Mouse (Mus musculus): ENCODE data around the gene Hspb2. TPM values are rescaled to one million over a fixed set of nuclear protein-coding genes. Genes with fewer than 3 reads are reported as not detected.
A peak's percentile ranks its signal among the peaks of the same experiment; 100 is the strongest.

Hspb2 gene
- polyA plus RNA-seq, 1 experiment from 2014 or later = 1.1 TPM

- Histone ChIP-seq H3K4me3 (ENCODE audit: low read length) (peak within 1 kb of the TSS; percentile 95), H3K36me3 (ENCODE audit: control insufficient read depth, insufficient read depth, low read length) (peaks cover 4% of the 10 kb centered on the region; the same call in 1 of the 2 replicates), H3K4me2 (ENCODE audit: low read length) (peak within 1 kb of the TSS; percentile 86), H3K27me3 (replicated peaks; ENCODE audit: control insufficient read depth, insufficient read depth, low read length) (no peaks in the 10 kb centered on the region), H3K9me3 (ENCODE audit: control insufficient read depth, low read length) (no peaks in the 10 kb centered on the region), H3K9ac (ENCODE audit: low read depth, low read length) (peak within 1 kb of the TSS; percentile 97), H3K27ac (ENCODE audit: low read depth, low read length) (peak within 1 kb of the TSS; percentile 95), H3K4me1 (ENCODE audit: control insufficient read depth, insufficient read depth, low read depth, low read length) (peaks cover 15% of the 10 kb centered on the region)
- 1% methylated on average over 50 of the region's 51 CpGs for WGBS
- peak; percentile 88 for ATAC-seq
These were observed 22.9 kb upstream of the Hspb2 start, which contains the start of the genes Alg9 and 1110032A03Rik for GRCm38 (mm10) chr9:50774991-50775612. Alg9 (plus strand) TSS chr9:50775019. 1110032A03Rik (minus strand) TSS chr9:50775520.

GRCm38 (mm10) chr9:50774026-50774462 lies 21.9 kb upstream of the Hspb2 start:
- no peaks in the 10 kb centered on the region for H3K27me3 ChIP-seq (replicated peaks; ENCODE audit: control insufficient read depth, insufficient read depth, low read length)
- 77% methylated on average over 4 of the region's 4 CpGs for WGBS
- no peaks in the 10 kb centered on the region for H3K9me3 ChIP-seq (ENCODE audit: control insufficient read depth, low read length)
- H3K27ac ChIP-seq (ENCODE audit: low read depth, low read length) = no peak overlapping the region; the same call in 1 of the 2 replicates
- ATAC-seq = no peak
- no peaks in the 10 kb centered on the region for H3K36me3 ChIP-seq (ENCODE audit: control insufficient read depth, insufficient read depth, low read length)
- peak overlapping the region; percentile 95 for H3K4me3 ChIP-seq (ENCODE audit: low read length)
- H3K9ac ChIP-seq (ENCODE audit: low read depth, low read length) = peak overlapping the region; percentile 53
- peaks cover 16% of the 10 kb centered on the region for H3K4me1 ChIP-seq (ENCODE audit: control insufficient read depth, insufficient read depth, low read depth, low read length)
- H3K4me2 ChIP-seq (ENCODE audit: low read length) = peak overlapping the region; percentile 86

- Histone ChIP-seq H3K9ac (ENCODE audit: low read depth, low read length) (no peak overlapping the region), H3K9me3 (ENCODE audit: control insufficient read depth, low read length) (no peaks in the 10 kb centered on the region), H3K27me3 (replicated peaks; ENCODE audit: control insufficient read depth, insufficient read depth, low read length) (no peaks in the 10 kb centered on the region), H3K27ac (ENCODE audit: low read depth, low read length) (no peak overlapping the region), H3K36me3 (ENCODE audit: control insufficient read depth, insufficient read depth, low read length) (no peaks in the 10 kb centered on the region), H3K4me3 (ENCODE audit: low read length) (no peak overlapping the region), H3K4me1 (ENCODE audit: control insufficient read depth, insufficient read depth, low read depth, low read length) (peaks cover 15% of the 10 kb centered on the region), H3K4me2 (ENCODE audit: low read length) (no peak overlapping the region)
- WGBS = 69% methylated on average over 2 of the region's 2 CpGs
- ATAC-seq = no peak
These were observed 17.9 kb upstream of the Hspb2 start for GRCm38 (mm10) chr9:50770011-50770410.

- Histone ChIP-seq H3K27ac (ENCODE audit: low read depth, low read length) (peak within 1 kb of the TSS; percentile 89), H3K9ac (ENCODE audit: low read depth, low read length) (peak within 1 kb of the TSS; percentile 75), H3K4me2 (ENCODE audit: low read length) (peak within 1 kb of the TSS; percentile 88), H3K27me3 (replicated peaks; ENCODE audit: control insufficient read depth, insufficient read depth, low read length) (no peaks in the 10 kb centered on the region), H3K4me3 (ENCODE audit: low read length) (peak within 1 kb of the TSS; percentile 72), H3K36me3 (ENCODE audit: control insufficient read depth, insufficient read depth, low read length) (no peaks in the 10 kb centered on the region), H3K9me3 (ENCODE audit: control insufficient read depth, low read length) (no peaks in the 10 kb centered on the region), H3K4me1 (ENCODE audit: control insufficient read depth, insufficient read depth, low read depth, low read length) (peaks cover 7% of the 10 kb centered on the region)
- peak; percentile 96 for ATAC-seq
- 4% methylated on average over 58 of the region's 59 CpGs for WGBS
These were observed 16.2 kb upstream of the Hspb2 start, which contains the start of gene Fdxacb1 for GRCm38 (mm10) chr9:50768107-50769002. Fdxacb1 (plus strand) TSS chr9:50768236.

- WGBS = 6% methylated on average over 17 of the region's 17 CpGs
- Histone ChIP-seq H3K4me2 (ENCODE audit: low read length) (peak overlapping the region; percentile 88), H3K9me3 (ENCODE audit: control insufficient read depth, low read length) (no peaks in the 10 kb centered on the region), H3K27ac (ENCODE audit: low read depth, low read length) (peak overlapping the region; percentile 89), H3K4me3 (ENCODE audit: low read length) (peak overlapping the region; percentile 72), H3K4me1 (ENCODE audit: control insufficient read depth, insufficient read depth, low read depth, low read length) (peaks cover 7% of the 10 kb centered on the region), H3K36me3 (ENCODE audit: control insufficient read depth, insufficient read depth, low read length) (no peaks in the 10 kb centered on the region), H3K9ac (ENCODE audit: low read depth, low read length) (peak overlapping the region; percentile 75), H3K27me3 (replicated peaks; ENCODE audit: control insufficient read depth, insufficient read depth, low read length) (no peaks in the 10 kb centered on the region)
- peak; percentile 63 for ATAC-seq
These were observed 15.5 kb upstream of the Hspb2 start for GRCm38 (mm10) chr9:50767531-50768106.

- Histone ChIP-seq H3K27ac (ENCODE audit: low read depth, low read length) (no peak overlapping the region), H3K9me3 (ENCODE audit: control insufficient read depth, low read length) (no peaks in the 10 kb centered on the region), H3K9ac (ENCODE audit: low read depth, low read length) (no peak overlapping the region), H3K4me1 (ENCODE audit: control insufficient read depth, insufficient read depth, low read depth, low read length) (peaks cover 4% of the 10 kb centered on the region), H3K4me3 (ENCODE audit: low read length) (no peak overlapping the region), H3K36me3 (ENCODE audit: control insufficient read depth, insufficient read depth, low read length) (no peaks in the 10 kb centered on the region), H3K27me3 (replicated peaks; ENCODE audit: control insufficient read depth, insufficient read depth, low read length) (no peaks in the 10 kb centered on the region), H3K4me2 (ENCODE audit: low read length) (no peak overlapping the region)
- WGBS = 57% methylated on average over 1 of the region's 1 CpGs
- no peak for ATAC-seq
These were observed 11.2 kb upstream of the Hspb2 start for GRCm38 (mm10) chr9:50763331-50763730.

- H3K36me3 ChIP-seq (ENCODE audit: control insufficient read depth, insufficient read depth, low read length) = no peaks in the 10 kb centered on the region
- H3K4me3 ChIP-seq (ENCODE audit: low read length) = no peak overlapping the region
- H3K4me2 ChIP-seq (ENCODE audit: low read length) = no peak overlapping the region
- H3K4me1 ChIP-seq (ENCODE audit: control insufficient read depth, insufficient read depth, low read depth, low read length) = no peaks in the 10 kb centered on the region; the same call in 1 of the 2 replicates
- 64% methylated on average over 6 of the region's 6 CpGs for WGBS
- no peaks in the 10 kb centered on the region for H3K9me3 ChIP-seq (ENCODE audit: control insufficient read depth, low read length)
- no peak for ATAC-seq
- no peak overlapping the region for H3K27ac ChIP-seq (ENCODE audit: low read depth, low read length)
- H3K27me3 ChIP-seq (replicated peaks; ENCODE audit: control insufficient read depth, insufficient read depth, low read length) = no peaks in the 10 kb centered on the region
- H3K9ac ChIP-seq (ENCODE audit: low read depth, low read length) = no peak overlapping the region
These were observed 9.5 kb upstream of the Hspb2 start for GRCm38 (mm10) chr9:50761520-50762243.

- H3K27me3 ChIP-seq (replicated peaks; ENCODE audit: control insufficient read depth, insufficient read depth, low read length) = no peaks in the 10 kb centered on the region
- H3K4me2 ChIP-seq (ENCODE audit: low read length) = no peak overlapping the region
- WGBS = 35% methylated on average over 5 of the region's 5 CpGs
- H3K4me3 ChIP-seq (ENCODE audit: low read length) = no peak overlapping the region
- H3K4me1 ChIP-seq (ENCODE audit: control insufficient read depth, insufficient read depth, low read depth, low read length) = no peaks in the 10 kb centered on the region; the same call in 1 of the 2 replicates
- H3K27ac ChIP-seq (ENCODE audit: low read depth, low read length) = no peak overlapping the region
- H3K36me3 ChIP-seq (ENCODE audit: control insufficient read depth, insufficient read depth, low read length) = no peaks in the 10 kb centered on the region
- no peaks in the 10 kb centered on the region for H3K9me3 ChIP-seq (ENCODE audit: control insufficient read depth, low read length)
- H3K9ac ChIP-seq (ENCODE audit: low read depth, low read length) = no peak overlapping the region
- no peak for ATAC-seq
These were observed 4.6 kb upstream of the Hspb2 start for GRCm38 (mm10) chr9:50756711-50757110.
